Mouse (Mus musculus): ENCODE measurements around the gene Mas1.

The Mas1 gene

GRCm38 (mm10) chr17:12832231-12832630 lies 35.7 kb downstream of the Mas1 start:
- ATAC-seq (ENCODE audit: low TSS enrichment) = no peak

- ATAC-seq (ENCODE audit: low TSS enrichment) = no peak
These were observed 37.6 kb downstream of the Mas1 start for GRCm38 (mm10) chr17:12830351-12830750.

DNA sequence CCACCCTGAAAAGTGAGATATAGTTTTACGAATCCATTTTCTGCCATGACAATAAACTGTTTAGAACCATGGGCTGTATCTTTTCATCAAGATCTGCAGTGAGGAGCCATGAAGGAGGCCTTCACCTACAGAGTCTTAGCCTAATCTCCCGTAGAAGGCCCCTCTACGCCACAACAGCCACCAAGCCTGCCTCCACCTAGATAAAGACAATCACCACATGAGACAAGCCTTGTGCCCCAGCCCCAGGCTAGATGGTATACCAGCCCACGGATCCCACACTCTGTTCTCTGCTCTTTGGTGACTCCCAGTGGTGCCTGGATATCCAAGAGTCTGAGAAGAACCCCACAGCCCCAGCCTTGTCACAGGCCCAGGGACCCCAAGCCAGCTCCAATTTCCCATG lies 52.1 kb downstream of the Mas1 start:
- ATAC-seq (ENCODE audit: low TSS enrichment) = no peak

GRCm38 (mm10) chr17:12814502-12814901 lies 53.4 kb downstream of the Mas1 start:
- ATAC-seq (ENCODE audit: low TSS enrichment) = no peak

GRCm38 (mm10) chr17:12810973-12811303 lies 57.0 kb downstream of the Mas1 start:
- no peak for ATAC-seq (ENCODE audit: low TSS enrichment)

GRCm38 (mm10) chr17:12810103-12810972 lies 57.6 kb downstream of the Mas1 start:
- peak; percentile 78 for ATAC-seq (ENCODE audit: low TSS enrichment)

GRCm38 (mm10) chr17:12808851-12809250 lies 59.1 kb downstream of the Mas1 start:
- ATAC-seq (ENCODE audit: low TSS enrichment) = no peak

GRCm38 (mm10) chr17:12804584-12805445 lies 63.1 kb downstream of the Mas1 start:
- ATAC-seq (ENCODE audit: low TSS enrichment) = no peak

DNA sequence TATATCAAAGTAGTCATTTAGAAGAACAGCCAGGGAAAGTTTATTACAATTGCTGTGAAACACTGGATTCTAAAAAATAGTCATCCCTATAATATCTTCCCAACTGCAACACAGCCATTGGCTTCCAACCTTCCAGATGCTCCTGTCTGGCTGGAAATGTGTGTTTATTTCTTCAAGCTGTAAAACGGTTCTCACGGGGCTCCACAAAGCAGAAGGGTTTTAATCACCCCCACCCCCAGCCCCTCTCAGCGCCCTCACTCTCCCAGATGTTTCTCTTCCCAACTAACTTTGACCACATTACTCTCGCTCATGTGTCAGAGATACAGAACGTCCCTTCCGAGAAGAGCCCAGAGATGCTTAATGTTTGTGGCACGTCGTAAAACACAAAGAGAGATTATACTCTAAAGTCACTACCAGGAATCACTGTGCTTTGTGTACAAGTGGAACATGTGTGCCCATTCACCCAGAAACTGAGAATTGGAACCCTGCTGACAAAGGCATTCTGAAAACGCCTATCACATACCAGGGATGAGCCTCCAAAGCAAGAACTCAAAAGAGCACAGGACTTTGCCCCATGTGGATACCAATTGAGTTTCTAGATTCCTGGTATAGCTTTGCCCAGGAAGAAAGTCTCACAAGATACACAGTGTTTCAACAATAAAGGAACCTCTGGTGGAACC lies 65.9 kb downstream of the Mas1 start:
- ATAC-seq (ENCODE audit: low TSS enrichment) = no peak

- ATAC-seq (ENCODE audit: low TSS enrichment) = no peak
These were observed 68.3 kb downstream of the Mas1 start for GRCm38 (mm10) chr17:12799368-12800275.

DNA sequence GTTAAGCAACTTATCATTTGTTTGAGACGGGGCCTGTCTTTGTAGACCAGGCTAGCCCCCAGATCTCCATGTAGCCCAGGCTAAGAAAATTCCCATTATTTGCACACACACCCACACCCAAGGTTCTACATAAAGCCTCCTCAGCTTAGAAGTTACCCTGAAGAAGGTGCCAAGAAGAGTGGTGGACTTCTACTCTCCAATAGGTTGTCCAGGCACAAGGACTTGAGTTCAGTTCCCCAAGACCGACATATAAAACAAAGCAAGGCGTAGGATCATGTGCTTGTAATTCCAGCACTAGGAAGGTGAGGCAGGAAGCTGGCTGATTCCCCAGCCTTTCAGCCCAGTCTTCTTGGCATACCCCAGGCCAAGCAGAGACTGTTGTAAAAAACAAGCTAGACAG lies 69.4 kb downstream of the Mas1 start:
- ATAC-seq (ENCODE audit: low TSS enrichment) = no peak

GRCm38 (mm10) chr17:12797427-12798029 lies 70.4 kb downstream of the Mas1 start:
- ATAC-seq (ENCODE audit: low TSS enrichment) = no peak

DNA sequence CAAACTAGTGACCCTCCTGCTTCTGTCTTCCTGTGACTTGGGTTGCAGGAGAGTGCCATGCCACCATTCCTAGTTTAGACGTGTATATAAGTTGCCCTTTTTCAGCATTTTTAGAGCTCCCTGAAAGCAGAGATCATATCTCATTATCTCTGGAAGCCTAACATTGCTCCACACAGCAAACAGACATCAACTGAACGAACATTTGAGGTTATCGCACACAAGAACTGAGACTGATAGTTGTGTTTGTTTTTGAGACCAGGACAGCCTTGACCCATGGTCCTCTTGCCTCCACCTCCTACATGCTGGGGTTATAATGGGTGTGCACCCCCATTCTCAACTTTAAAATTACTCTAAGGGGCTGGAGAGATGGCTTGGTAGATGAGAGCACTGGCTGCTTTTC lies 71.3 kb downstream of the Mas1 start:
- no peak for ATAC-seq (ENCODE audit: low TSS enrichment)

GRCm38 (mm10) chr17:12793660-12794406 lies 74.1 kb downstream of the Mas1 start:
- no peak for ATAC-seq (ENCODE audit: low TSS enrichment)

- ATAC-seq (ENCODE audit: low TSS enrichment) = no peak
These were observed 75.3 kb downstream of the Mas1 start for GRCm38 (mm10) chr17:12792422-12793206.

DNA sequence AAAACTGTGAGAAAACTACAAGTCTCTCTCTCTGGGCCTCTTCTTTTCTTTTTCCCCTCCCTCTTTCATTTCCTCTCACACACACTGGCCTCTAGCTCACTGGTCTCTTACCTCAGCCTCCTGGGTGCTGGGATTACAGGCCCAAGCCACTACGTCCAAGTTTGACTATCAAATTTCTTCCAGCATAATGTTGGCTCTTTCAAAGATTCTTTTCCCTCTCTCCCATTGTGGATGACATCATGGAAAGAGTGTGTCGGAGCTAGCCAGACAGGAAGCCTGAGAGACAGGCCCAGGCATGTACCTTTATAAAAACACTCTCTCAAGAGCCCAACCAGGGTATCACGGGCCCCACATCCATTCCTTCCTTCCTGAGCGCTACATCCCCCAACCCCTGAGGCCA lies 76.5 kb downstream of the Mas1 start:
- ATAC-seq (ENCODE audit: low TSS enrichment) = no peak

- no peak for ATAC-seq (ENCODE audit: low TSS enrichment)
These were observed 76.9 kb downstream of the Mas1 start for GRCm38 (mm10) chr17:12791079-12791406.

Data from frontal cortex, adult (tissue).